Comparison of ENCODE assay signal across 19 mouse cellular contexts in the genomic region with DNA sequence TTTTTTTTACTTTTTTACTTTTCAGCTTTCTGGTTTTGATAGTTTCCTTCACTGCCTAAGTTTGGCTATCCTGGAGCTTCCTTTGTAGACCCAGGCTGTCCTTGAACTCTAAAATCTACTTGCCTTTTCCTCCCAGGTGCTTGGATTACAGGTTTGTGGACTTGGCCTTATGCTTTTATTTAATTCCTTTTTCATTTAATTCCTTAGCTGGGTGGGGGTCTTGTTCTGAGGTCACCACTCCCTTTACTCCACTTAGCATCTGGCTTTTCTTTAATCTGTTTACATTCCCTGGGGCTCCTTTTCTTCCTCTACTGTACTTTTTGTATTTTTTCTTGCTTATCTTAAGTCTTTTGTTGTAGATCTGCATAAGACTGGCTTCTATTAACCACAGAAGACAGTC.
"Had no signal": no experiment of that assay in that cellular context is flagged by ENCODE, and none has a peak within 500 bp of the region (broad histone marks: within the 10 kb centered on the region; RNA-seq: fewer than 3 reads in every experiment).

No protein-coding gene starts in this region.

- H3K4me3 ChIP-seq: midbrain, embryonic 10.5 days; midbrain, embryonic 12.5 days; myocyte; neural tube, embryonic 13.5 days; neural tube, embryonic 15.5 days had no signal

- H3K27me3 ChIP-seq: midbrain, embryonic 12.5 days; neural tube, embryonic 13.5 days; neural tube, embryonic 15.5 days had no signal

- H3K4me1 ChIP-seq: midbrain, embryonic 10.5 days; midbrain, embryonic 12.5 days had no signal

- ATAC-seq: midbrain, embryonic 16.5 days had no signal

- H3K9ac ChIP-seq: lung, embryonic 14.5 days; midbrain, embryonic 12.5 days; neural tube, embryonic 13.5 days; neural tube, embryonic 15.5 days had no signal

- H3K9me3 ChIP-seq: midbrain, embryonic 10.5 days; midbrain, embryonic 12.5 days; neural tube, embryonic 13.5 days; neural tube, embryonic 15.5 days had no signal

- H3K27ac ChIP-seq: midbrain, embryonic 10.5 days; midbrain, embryonic 12.5 days; neural tube, embryonic 13.5 days; neural tube, embryonic 15.5 days had no signal

- DNase-seq: lung, adult 18-20 months; lung, embryonic 14.5 days; lung, postnatal 10 days; lung, postnatal 4 days; midbrain, embryonic 14.5 days; retina, postnatal 1 day; right cerebral cortex, adult 18-20 months; right cerebral cortex, postnatal 25 days; right cerebral cortex, postnatal 4 days; spleen, adult 18-20 months; thymus, adult 18-20 months; thymus, postnatal 14 days; thymus, postnatal 36 days had no signal

- H3K4me2 ChIP-seq: lung, embryonic 14.5 days; midbrain, embryonic 12.5 days; neural tube, embryonic 13.5 days; neural tube, embryonic 15.5 days had no signal
